Mouse (Mus musculus) kidney, postnatal 10 days (tissue): Measurements from ENCODE around the gene Cdk17.

Source experiments
- DNase-seq: peaks from one replicate; pipeline ENCODE4 v3.0.0; 2021; ENCODE audit warnings: mixed read lengths

Gene Cdk17

GRCm38 (mm10) chr10:93291843-93292242 lies 131.2 kb downstream of the Cdk17 start:
- peak; percentile 95 for DNase-seq

DNA sequence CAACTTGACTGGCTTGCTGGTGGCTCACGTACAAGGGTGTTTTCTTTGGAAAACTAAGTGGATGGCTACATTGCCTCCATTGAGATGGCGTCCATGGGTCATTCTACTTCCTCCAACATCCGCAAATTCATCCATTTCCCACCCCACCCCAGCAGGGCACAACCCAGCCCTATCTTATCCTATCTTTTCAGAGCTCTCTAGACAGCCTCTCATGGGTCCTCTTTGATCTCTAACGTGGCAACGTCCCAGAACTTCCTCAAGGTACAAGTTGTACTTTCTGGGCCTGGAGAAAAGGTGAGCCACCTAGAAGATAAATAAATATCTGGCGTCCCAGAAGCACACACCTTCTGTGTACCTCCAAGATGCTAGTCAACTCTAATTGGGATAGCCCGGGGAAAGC lies 132.9 kb downstream of the Cdk17 start:
- DNase-seq, result no peak

DNA sequence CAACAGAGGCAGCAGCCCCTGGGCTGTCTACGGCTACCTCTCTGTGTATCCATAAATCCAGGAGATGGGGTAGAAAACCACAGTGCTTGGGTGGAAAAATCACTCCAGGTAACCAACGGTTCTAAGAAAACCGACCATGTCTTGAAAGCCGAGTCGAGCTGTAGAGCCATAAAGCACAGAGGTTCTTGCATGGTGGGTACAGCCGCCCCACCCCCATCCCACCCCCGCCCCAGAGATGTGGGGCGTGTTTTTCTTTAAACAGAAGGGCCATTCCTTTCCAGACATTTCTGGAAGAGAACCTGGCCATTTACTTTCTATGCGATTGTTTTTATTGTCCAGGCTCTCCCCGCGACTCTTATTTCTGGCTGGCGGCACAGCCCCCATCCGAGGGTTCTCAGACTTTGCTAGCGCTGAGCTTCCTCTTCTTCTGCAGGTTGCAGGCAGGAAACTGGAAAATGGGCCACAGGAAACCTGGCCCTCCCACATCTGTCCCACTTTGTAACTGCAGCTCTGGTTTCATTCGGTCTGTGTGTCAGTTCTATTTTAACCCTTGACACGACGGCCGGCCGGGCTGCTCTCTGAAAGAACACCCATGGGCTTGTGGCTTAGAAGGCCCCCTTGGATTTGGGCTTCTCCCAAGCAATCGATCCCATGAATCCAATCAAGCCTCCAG lies 134.0 kb downstream of the Cdk17 start:
- peak; percentile 57 for DNase-seq

- peak; percentile 54 for DNase-seq
These were observed 137.1 kb downstream of the Cdk17 start for GRCm38 (mm10) chr10:93297774-93298173.

DNA sequence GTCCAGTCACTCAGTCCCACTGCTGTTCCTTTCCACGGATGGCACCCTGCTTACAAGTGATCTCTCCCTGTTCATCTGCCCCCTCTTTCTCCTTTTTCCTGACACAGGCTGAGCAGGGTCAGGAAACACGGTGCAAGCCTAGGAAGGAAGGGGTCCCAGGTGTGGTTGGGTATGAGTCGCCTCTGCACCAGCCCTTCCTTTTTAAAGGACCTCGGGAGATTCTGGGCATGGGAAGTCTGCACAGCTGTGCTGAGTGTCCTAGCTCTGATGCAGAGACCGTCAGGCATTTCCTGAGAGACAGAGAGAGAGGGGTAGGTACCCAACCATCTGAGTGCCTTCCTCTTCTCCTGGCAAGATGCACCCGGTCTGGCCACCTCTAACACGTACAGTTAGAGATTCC lies 137.5 kb downstream of the Cdk17 start:
- DNase-seq, result no peak

- no peak for DNase-seq
These were observed 141.2 kb downstream of the Cdk17 start for GRCm38 (mm10) chr10:93301831-93302230.

GRCm38 (mm10) chr10:93303231-93303630 lies 142.6 kb downstream of the Cdk17 start:
- no peak for DNase-seq

DNA sequence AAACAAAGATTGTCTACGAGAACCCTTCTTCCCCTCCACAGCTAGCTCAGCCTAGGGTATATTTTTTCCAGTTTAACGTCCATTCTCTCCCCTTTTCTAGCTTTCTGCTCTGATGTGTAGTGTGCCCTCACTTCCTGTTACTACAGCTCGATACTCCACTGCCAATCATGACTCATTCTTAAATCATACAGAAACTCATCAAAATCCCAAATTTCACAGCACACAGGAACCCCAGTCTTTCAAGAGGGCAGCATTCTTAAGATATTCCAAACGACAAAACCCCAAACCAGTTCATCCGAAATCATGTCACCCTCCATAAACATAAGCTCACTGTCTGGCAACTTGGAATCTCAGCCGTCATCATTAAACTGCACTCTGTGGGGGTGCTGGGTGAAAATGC lies 145.3 kb downstream of the Cdk17 start:
- no peak for DNase-seq

DNA sequence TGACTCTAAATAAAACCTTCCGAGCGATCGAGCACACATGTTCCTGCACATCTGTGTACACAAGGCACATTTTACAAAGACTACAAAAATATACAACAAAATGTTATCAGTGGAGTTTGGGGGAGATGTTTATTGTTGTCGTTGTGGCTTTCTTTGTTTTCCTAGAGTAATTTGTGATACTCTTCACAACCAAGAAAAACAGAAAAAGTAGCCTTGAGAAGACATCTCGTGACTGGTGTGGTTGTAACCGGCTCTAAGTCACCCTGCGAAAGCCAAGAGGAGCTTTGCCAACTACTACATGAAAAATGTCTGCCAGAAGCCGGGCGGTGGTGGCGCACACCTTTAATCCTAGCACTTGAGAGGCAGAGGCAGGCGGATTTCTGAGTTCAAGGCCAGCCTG lies 145.7 kb downstream of the Cdk17 start:
- no peak for DNase-seq

- peak; percentile 85 for DNase-seq
These were observed 148.7 kb downstream of the Cdk17 start for GRCm38 (mm10) chr10:93309131-93309933.

DNA sequence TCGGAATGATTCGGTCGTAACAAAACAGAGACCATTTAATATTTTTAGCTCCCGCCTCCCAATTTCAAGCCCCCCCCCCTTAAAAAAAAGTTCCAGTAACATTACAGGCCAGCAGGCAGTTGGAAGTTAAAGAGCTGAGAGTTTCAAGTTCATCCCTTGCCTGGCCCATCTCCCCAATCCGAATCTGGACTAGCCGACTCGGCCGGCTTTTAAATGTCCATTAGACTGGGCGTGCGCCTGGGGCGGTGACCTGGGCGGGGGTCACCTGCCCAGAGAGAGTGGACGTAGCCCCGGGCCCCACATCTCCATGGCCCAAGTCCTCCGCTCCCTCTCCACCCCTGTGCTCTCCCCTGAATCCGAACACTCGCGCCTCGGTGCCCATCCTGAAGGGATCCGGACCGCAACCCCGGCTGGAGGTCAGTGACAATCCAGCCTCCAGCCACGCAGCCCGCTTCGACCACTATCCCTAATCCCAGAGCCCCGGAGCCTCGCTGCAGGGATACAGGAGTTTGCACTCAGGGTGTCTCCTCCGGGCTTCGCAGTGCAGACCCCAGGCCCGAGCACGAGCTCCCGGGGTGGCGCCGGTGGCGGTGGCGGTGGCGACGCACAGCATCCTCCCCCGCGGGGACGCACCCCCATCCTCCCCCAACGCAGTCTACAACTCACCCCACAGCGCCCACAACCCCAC lies 149.4 kb downstream of the Cdk17 start:
- DNase-seq, result peak; percentile 62

DNA sequence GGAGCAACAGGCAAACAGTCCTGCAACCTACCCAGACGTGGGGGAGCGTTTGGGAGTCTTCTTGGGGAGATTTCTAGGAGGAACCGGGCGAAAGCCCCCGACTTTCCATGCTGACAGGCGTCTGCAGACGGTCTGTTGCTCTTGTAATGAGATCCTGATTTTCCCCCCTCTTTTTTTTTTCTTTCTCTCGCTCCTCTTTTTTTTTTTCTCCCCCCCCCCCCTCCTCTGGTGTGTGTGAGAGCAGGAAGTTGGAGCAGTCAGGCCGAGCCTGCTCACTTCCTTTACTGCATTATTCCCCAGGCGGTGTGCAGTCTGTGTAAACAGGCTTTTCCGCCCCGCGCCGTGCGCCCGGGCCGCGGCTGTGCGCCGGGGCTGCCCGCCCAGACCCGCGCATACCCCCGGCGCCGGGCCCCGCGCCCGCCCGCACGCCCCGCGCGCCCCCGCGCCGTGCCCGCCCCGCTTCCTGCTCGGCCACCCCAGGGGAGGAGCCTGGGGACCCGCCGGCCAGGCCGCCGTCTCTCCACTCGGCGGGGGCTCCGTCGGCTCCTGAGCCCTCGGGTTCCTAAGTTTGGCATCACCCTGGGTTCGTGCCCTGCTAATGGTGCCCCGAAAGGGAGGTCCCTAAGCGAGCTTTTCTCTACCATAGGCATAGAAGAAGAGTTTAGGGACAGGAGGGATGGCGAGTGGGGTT lies 150.2 kb downstream of the Cdk17 start, which contains the start of gene Elk3:
TSS of gene Elk3 (minus strand) at position 415 of the 691 bp plus-strand sequence.
- DNase-seq, result peak; percentile 79

- no peak for DNase-seq
These were observed 150.9 kb downstream of the Cdk17 start for GRCm38 (mm10) chr10:93311576-93311975.
